Mouse (Mus musculus): Measurements from ENCODE around the gene Spata31d1b. TPM values are rescaled to one million over a fixed set of nuclear protein-coding genes. Genes with fewer than 3 reads are reported as not detected.
"Not testable (repeated sequence)": the region's sequence is repeated elsewhere in the genome, so short reads cannot be mapped to it uniquely, and the experiment has no call there.

The Spata31d1b gene
- polyA plus RNA-seq, 1 experiment from 2014 or later, result not detected

DNA sequence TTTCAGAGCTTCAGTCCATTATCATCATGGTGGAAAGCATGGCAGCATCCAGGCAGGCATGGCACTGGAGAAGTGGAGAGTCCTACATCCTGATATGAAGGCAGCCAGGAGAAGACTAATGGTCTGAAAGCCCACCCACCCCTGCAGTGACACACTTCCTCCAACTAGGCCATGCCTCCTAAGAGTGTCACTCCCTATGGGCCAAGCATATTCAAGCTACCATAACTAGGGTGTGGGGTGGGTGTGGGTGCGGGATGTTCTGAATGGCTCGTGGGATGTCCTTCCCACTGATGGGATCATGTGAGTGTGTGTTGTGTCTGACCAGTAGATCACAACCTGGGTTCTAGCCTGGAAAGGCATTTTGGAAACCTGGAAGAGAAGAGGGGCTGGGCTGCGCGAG is 21.9 kb downstream of the Spata31d1b start:
- Histone ChIP-seq H3K36me3 (no peaks in the 10 kb centered on the region), H3K4me3 (no peak overlapping the region), H3K9me3 (no peaks in the 10 kb centered on the region), H3K27ac (replicated peaks) (no peak overlapping the region), H3K4me2 (replicated peaks) (no peak overlapping the region), H3K9ac (replicated peaks) (no peak overlapping the region), H3K27me3 (no peaks in the 10 kb centered on the region), H3K4me1 (no peaks in the 10 kb centered on the region)
- 83% methylated on average over 4 of the region's 4 CpGs for WGBS
- ATAC-seq (ENCODE audit: low FRiP score, low read depth), result no peak

DNA sequence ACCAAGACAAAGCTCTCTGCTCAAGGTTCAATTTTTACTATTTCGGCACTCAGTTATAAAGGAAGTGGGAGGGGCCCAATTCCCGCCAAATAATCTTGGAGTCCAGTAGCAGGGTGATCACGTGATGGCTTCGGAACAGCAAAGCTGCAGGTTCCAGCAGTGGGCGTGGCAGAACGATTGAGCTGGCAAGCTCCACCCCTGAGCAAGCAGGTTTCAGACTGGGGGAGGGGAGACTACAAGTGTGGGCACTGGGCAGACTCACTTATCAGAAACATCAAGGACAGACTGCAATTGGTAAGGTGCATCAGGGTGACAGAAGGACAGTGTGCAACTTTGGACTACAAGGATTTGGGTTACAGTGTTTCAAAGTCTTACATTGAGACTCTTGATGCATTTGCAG is 22.3 kb downstream of the Spata31d1b start:
- not testable (repeated sequence) for H3K27me3 ChIP-seq; ATAC-seq (ENCODE audit: low FRiP score, low read depth); H3K36me3 ChIP-seq; H3K4me3 ChIP-seq; H3K27ac ChIP-seq (replicated peaks); H3K4me1 ChIP-seq; H3K9ac ChIP-seq (replicated peaks); H3K4me2 ChIP-seq (replicated peaks); H3K9me3 ChIP-seq
- WGBS, result 31% methylated on average over 6 of the region's 6 CpGs

DNA sequence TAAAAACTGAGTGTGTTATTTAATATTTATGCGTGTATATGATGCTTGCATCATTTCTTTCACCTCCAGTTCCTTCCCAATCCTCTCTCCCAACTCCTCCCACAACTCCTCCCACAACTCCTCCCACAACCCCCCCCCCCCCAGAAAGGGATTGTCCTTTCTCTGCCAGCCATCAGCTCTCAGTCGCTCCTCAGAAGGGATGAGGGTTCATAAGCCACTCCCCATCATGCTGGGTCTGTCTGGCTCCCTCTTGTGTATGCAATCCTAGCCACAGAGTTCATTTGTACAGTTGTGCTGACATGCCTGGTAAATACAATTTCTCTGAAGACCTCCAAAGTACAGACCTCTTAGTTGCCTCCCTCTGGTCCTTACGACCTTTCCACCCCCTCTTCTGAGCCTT is 23.1 kb downstream of the Spata31d1b start:
- no peak overlapping the region for H3K4me2 ChIP-seq (replicated peaks)
- no peak for ATAC-seq (ENCODE audit: low FRiP score, low read depth)
- H3K36me3 ChIP-seq, result no peaks in the 10 kb centered on the region

DNA sequence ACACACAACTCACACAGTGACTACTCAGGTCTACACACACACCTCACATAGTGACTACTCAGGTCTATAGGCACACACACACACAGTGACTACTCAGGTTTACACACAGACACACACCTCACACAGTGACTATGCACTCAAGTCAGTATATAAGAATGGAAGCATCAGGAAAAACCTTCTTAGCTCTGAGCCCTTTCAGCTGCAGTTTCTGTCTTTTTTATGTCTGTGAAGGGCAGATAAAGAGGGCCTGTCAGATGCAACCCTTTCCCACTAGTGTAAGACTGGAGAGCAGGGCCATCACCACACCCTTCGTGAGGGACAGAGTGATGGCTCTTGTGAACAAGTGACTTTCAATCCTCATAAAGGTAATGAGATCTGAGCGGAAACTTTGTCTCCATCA is 26.4 kb downstream of the Spata31d1b start:
- no peak for ATAC-seq (ENCODE audit: low FRiP score, low read depth)
- WGBS, result 78% methylated on average over 2 of the region's 2 CpGs
- Histone ChIP-seq H3K4me2 (replicated peaks) (no peak overlapping the region), H3K4me3 (no peak overlapping the region), H3K36me3 (no peaks in the 10 kb centered on the region), H3K9ac (replicated peaks) (no peak overlapping the region), H3K4me1 (no peaks in the 10 kb centered on the region), H3K27me3 (no peaks in the 10 kb centered on the region), H3K9me3 (no peaks in the 10 kb centered on the region), H3K27ac (replicated peaks) (no peak overlapping the region)

More for the DNA sequence above, 23.1 kb downstream of the Spata31d1b start:
- Histone ChIP-seq H3K9me3 (no peaks in the 10 kb centered on the region), H3K27me3 (no peaks in the 10 kb centered on the region), H3K27ac (replicated peaks) (no peak overlapping the region), H3K9ac (replicated peaks) (no peak overlapping the region), H3K4me1 (no peaks in the 10 kb centered on the region), H3K4me3 (no peak overlapping the region)
- WGBS, result 25% methylated on average over 3 of the region's 3 CpGs

DNA sequence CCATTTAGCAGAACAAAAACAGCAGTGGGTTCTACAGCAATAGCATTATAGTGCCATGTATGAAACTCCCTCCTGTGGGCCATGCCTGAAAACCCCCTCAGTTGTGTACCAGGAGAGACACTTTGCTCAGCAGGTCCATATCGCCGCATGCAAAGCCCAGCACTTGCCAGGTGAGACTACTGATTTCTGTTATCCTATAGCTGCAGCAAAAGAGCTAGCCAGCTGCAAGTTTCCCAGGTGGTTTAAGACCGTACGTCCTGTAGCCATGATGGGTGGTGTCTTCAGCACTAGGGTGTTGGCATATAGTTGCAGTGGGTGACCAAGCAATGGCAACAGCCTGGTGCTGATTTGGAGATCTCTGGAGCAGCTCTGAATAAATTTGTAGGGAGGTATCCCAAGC is 27.3 kb downstream of the Spata31d1b start:
- WGBS, result 92% methylated on average over 4 of the region's 4 CpGs
- Histone ChIP-seq H3K27me3 (no peaks in the 10 kb centered on the region), H3K9ac (replicated peaks) (no peak overlapping the region), H3K27ac (replicated peaks) (no peak overlapping the region), H3K4me2 (replicated peaks) (no peak overlapping the region), H3K36me3 (no peaks in the 10 kb centered on the region), H3K4me1 (no peaks in the 10 kb centered on the region), H3K9me3 (no peaks in the 10 kb centered on the region), H3K4me3 (no peak overlapping the region)
- no peak for ATAC-seq (ENCODE audit: low FRiP score, low read depth)

DNA sequence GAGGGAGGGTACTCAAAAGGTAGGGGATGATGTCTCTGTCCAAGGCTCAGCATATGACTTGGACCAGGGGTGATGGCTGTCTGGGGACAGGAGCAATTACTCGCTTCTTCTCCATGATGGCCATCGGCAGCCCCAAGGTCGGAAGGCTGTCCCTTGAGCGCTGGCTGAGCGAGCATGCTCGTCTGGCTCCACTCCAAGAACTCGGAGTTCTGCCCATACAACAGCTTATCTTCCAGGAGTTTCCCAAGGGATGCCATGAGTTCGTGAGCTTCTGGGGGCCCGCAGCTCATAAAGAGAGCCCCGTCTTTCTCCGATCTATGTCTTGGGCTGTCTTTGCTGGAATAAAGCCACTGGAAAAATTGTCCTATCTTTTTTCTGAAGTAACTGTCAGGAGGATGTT is 29.0 kb downstream of the Spata31d1b start:
- no peak for ATAC-seq (ENCODE audit: low FRiP score, low read depth)
- Histone ChIP-seq H3K27ac (replicated peaks) (no peak overlapping the region), H3K4me2 (replicated peaks) (no peak overlapping the region), H3K9ac (replicated peaks) (no peak overlapping the region), H3K27me3 (no peaks in the 10 kb centered on the region), H3K4me1 (no peaks in the 10 kb centered on the region), H3K4me3 (no peak overlapping the region), H3K36me3 (no peaks in the 10 kb centered on the region), H3K9me3 (no peaks in the 10 kb centered on the region)
- WGBS, result 91% methylated on average over 11 of the region's 11 CpGs

DNA sequence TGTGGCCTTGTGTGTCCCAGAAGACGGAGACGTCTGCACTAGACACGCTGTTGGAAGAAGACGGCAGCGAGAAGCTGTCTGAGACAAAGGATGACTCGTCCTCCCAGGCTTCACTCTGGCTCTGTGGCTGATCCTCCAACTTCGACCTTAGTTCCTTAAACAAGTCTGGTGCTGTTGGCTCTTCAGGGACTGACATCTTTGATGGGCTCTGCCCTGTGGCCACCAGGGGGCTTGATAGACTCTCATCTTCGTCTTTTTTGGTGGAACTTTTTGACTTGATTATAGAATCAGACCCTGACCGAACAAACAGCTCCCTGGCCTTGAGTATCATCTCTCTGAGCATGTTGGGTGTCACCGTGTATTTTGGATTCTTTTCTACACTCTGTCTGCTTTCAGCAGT is 29.6 kb downstream of the Spata31d1b start:
- no peak for ATAC-seq (ENCODE audit: low FRiP score, low read depth)
- Histone ChIP-seq H3K4me1 (no peaks in the 10 kb centered on the region), H3K36me3 (no peaks in the 10 kb centered on the region), H3K4me2 (replicated peaks) (no peak overlapping the region), H3K27ac (replicated peaks) (no peak overlapping the region), H3K4me3 (no peak overlapping the region), H3K9me3 (no peaks in the 10 kb centered on the region), H3K9ac (replicated peaks) (no peak overlapping the region), H3K27me3 (no peaks in the 10 kb centered on the region)
- WGBS, result 78% methylated on average over 10 of the region's 10 CpGs

DNA sequence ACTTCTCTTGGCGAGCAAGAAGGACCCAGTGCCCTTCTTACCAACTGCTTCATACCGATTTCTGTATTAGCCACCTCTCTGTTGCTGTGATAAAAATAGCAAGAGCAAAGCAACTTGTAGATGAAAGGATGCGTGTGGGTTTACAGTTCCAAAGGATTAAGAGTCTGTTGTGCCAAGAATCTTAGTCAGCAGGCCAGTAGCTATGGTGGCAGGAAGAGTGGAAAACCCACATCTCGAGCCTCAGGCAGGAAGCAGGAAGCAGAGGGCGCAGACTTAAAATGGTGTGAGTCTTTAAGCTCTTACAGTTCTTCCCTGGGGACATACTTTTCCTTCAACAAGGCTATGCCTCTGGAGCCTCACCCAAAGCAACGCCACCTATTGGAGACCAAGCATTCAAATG is 33.4 kb downstream of the Spata31d1b start:
- Histone ChIP-seq H3K27me3 (no peaks in the 10 kb centered on the region), H3K4me2 (replicated peaks) (no peak overlapping the region), H3K9me3 (no peaks in the 10 kb centered on the region), H3K4me1 (no peaks in the 10 kb centered on the region), H3K36me3 (no peaks in the 10 kb centered on the region), H3K9ac (replicated peaks) (no peak overlapping the region), H3K27ac (replicated peaks) (no peak overlapping the region), H3K4me3 (no peak overlapping the region)
- no peak for ATAC-seq (ENCODE audit: low FRiP score, low read depth)
- 88% methylated on average over 6 of the region's 6 CpGs for WGBS

DNA sequence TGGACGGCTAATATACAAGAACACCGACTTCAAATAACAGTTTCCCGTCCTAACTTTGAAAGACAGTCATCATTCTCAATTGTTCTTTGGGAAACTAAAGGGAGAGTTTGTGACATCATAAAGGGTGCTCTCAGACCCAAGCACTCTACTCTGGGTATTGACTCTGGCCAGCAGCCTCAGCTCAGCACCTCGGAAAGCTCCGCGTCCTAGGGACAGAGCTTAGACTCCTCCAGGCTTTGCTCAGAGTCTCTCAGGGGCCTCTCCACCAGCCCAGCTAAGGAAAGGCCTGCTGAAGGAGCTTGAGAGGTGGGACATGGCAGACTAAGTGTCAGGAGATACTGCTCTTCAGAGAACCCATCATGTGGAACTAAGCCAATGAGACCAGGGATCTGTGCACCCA is 34.1 kb downstream of the Spata31d1b start:
- H3K27me3 ChIP-seq, result no peaks in the 10 kb centered on the region
- H3K9ac ChIP-seq (replicated peaks), result no peak overlapping the region
- no peak overlapping the region for H3K4me3 ChIP-seq
- no peak for ATAC-seq (ENCODE audit: low FRiP score, low read depth)
- 63% methylated on average over 5 of the region's 6 CpGs for WGBS
- H3K4me2 ChIP-seq (replicated peaks), result no peak overlapping the region
- no peaks in the 10 kb centered on the region for H3K4me1 ChIP-seq
- H3K36me3 ChIP-seq, result no peaks in the 10 kb centered on the region
- H3K27ac ChIP-seq (replicated peaks), result no peak overlapping the region
- H3K9me3 ChIP-seq, result no peaks in the 10 kb centered on the region

DNA sequence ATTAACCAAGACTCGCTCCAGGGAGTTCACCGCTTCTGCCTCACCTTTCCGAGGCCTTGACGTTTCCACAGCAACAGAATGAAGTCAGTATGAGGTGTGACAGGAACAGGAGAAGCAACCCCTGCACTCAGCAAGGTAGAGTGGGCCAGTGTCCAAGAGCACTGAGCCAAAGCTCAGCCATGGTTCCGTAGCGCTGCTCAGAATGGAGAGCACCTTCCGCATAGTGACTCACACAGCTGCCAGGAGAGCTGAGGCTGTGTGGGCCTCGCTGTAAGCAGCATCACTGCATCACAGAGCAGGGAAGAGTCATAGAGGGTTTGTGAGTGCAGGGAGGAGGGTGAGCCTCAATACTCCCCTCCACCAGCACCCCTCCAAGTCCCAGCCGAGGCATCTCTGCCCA is 34.6 kb downstream of the Spata31d1b start, which contains the start of gene 1700014D04Rik:
TSS of gene 1700014D04Rik (minus strand) at position 42 of the 400 bp plus-strand sequence.
- 0 out of 2 replicates have a peak within 1 kb of the TSS, but pooled peaks have one; percentile 31 for H3K9ac ChIP-seq (replicated peaks)
- ATAC-seq (ENCODE audit: low FRiP score, low read depth), result no peak
- H3K9me3 ChIP-seq, result no peaks in the 10 kb centered on the region
- H3K27me3 ChIP-seq, result no peaks in the 10 kb centered on the region
- H3K27ac ChIP-seq (replicated peaks), result no peak within 1 kb of the TSS
- WGBS, result 86% methylated on average over 9 of the region's 9 CpGs
- H3K4me2 ChIP-seq (replicated peaks), result no peak within 1 kb of the TSS
- H3K4me3 ChIP-seq, result no peak within 1 kb of the TSS
- no peaks in the 10 kb centered on the region for H3K36me3 ChIP-seq
- H3K4me1 ChIP-seq, result no peaks in the 10 kb centered on the region

DNA sequence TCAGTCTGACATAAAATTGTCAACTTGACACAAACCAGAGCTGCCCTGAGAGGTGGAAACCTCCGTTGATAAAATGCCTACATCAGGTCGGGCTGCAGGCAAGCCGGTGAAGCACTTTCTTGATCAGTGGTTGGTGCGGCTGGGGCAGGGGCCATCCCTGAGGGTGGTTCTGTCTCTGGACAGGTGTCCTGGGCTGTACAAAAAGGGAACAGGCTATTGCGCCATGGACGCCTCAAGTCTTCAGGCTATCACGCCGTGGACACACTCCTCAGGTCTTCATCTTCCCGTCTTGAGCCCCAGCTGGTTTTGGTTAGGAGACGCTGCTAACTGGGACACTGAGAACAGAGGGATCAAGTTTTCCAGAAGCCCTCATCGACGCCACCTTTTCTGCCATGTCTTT is 38.2 kb downstream of the Spata31d1b start:
- no peak overlapping the region for H3K27ac ChIP-seq (replicated peaks)
- ATAC-seq (ENCODE audit: low FRiP score, low read depth), result no peak
- WGBS, result 89% methylated on average over 12 of the region's 12 CpGs

DNA sequence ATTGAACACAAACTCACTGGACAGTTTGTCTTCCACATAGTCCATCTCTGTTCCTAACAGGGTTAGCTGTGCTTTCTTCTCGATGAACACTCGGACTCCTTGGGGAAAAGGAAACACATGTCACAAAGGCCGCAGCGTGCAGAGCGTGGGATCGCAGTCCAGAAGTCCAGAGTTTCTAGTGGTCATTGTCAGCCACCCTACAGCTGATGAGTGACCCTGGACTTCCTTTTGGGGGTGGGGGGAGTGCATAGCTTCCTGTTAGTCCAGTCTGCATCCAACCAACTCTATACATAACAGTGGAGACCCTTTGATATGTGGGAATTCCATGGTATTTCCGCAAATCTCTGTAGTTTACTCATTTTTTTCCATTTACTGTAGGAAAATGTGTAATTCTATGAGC is 44.8 kb downstream of the Spata31d1b start:
- Histone ChIP-seq H3K27me3 (no peaks in the 10 kb centered on the region), H3K9ac (replicated peaks) (no peak overlapping the region), H3K4me3 (no peak overlapping the region), H3K9me3 (no peaks in the 10 kb centered on the region), H3K27ac (replicated peaks) (no peak overlapping the region), H3K4me1 (no peaks in the 10 kb centered on the region), H3K36me3 (peaks cover 53% of the 10 kb centered on the region), H3K4me2 (replicated peaks) (no peak overlapping the region)
- ATAC-seq (ENCODE audit: low FRiP score, low read depth), result no peak
- 97% methylated on average over 7 of the region's 7 CpGs for WGBS

More for the DNA sequence above, 38.2 kb downstream of the Spata31d1b start:
- no peaks in the 10 kb centered on the region for H3K4me1 ChIP-seq
- no peaks in the 10 kb centered on the region for H3K9me3 ChIP-seq
- no peak overlapping the region for H3K4me3 ChIP-seq
- peaks cover 9% of the 10 kb centered on the region for H3K36me3 ChIP-seq
- no peak overlapping the region for H3K9ac ChIP-seq (replicated peaks)
- H3K4me2 ChIP-seq (replicated peaks), result no peak overlapping the region
- no peaks in the 10 kb centered on the region for H3K27me3 ChIP-seq

DNA sequence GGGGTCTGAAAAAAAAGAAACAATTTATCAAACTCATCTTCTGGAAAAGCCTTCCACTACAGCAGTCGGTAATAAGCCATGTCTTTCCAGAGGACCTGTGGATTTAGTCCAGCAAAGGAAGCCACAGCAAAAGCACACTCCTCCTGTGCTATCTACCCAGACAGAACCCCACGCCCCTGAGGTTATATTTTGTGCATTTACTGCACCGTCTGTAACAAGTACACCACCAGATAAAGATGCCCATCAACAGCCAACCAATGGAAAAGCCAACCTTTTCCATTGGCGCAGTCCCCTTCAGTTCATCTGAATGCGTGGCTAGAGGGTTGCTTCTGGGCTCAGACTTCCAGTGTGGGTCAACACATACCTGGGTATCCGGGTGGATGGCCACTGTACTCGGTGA is 50.7 kb downstream of the Spata31d1b start:
- Histone ChIP-seq H3K27ac (replicated peaks) (no peak overlapping the region), H3K4me2 (replicated peaks) (no peak overlapping the region), H3K9ac (replicated peaks) (no peak overlapping the region), H3K9me3 (no peaks in the 10 kb centered on the region), H3K4me1 (peaks cover 18% of the 10 kb centered on the region), H3K4me3 (no peak overlapping the region), H3K27me3 (no peaks in the 10 kb centered on the region), H3K36me3 (peaks cover 40% of the 10 kb centered on the region)
- ATAC-seq (ENCODE audit: low FRiP score, low read depth), result no peak
- 91% methylated on average over 7 of the region's 7 CpGs for WGBS
